Mouse (Mus musculus) megakaryocyte, adult 5-6 weeks (primary cell): ENCODE data around the gene Nat9. TPM values are rescaled to one million over a fixed set of nuclear protein-coding genes. Genes with fewer than 3 reads are reported as not detected.

Experiments
- ATAC-seq: 2 replicates; pipeline ENCODE4 v1.8.0; 2016; ENCODE audit warnings: mild to moderate bottlenecking, inconsistent platforms; ENCODE audit not compliant: poor library complexity, severe bottlenecking
- total RNA-seq, 2 experiments: library from RNA; stranded (forward) in 1 of 2; stranded (reverse) in 1 of 2; fragments of 153-499, 151-499 nt in 1 of 2; fragments of 221-1000, 200-1000 nt in 1 of 2; gene quantifications; 2 replicates each; pipeline versions ENCODE4 v1.2.3 to v1.2.4; 2015 to 2017

Nat9 gene
- total RNA-seq, 2 experiments from 2014 or later, result 17.7 to 36.1 TPM

GRCm38 (mm10) chr11:115217439-115218410 lies 30.1 kb upstream of the Nat9 start:
- ATAC-seq, result no peak

GRCm38 (mm10) chr11:115215123-115215522 lies 27.5 kb upstream of the Nat9 start:
- ATAC-seq, result no peak

- no peak for ATAC-seq
Measured at GRCm38 (mm10) chr11:115212116-115212515, 24.5 kb upstream of the Nat9 start.

GRCm38 (mm10) chr11:115209958-115210357 lies 22.3 kb upstream of the Nat9 start:
- ATAC-seq, result no peak

GRCm38 (mm10) chr11:115208776-115209732 lies 21.4 kb upstream of the Nat9 start:
- ATAC-seq, result peak; percentile 96

- ATAC-seq, result no peak
Measured at GRCm38 (mm10) chr11:115208126-115208525, 20.5 kb upstream of the Nat9 start.

- ATAC-seq, result no peak
Measured at GRCm38 (mm10) chr11:115202756-115203155, 15.1 kb upstream of the Nat9 start.

- ATAC-seq, result peak; percentile 88
Measured at GRCm38 (mm10) chr11:115202316-115202715, 14.7 kb upstream of the Nat9 start.

- ATAC-seq, result no peak
Measured at GRCm38 (mm10) chr11:115200520-115200919, 12.9 kb upstream of the Nat9 start.

- ATAC-seq, result peak; percentile 81
Measured at GRCm38 (mm10) chr11:115198932-115199384, 11.3 kb upstream of the Nat9 start.

GRCm38 (mm10) chr11:115197558-115197957 lies 9.9 kb upstream of the Nat9 start:
- no peak for ATAC-seq

GRCm38 (mm10) chr11:115195933-115196332 lies 8.3 kb upstream of the Nat9 start:
- no peak for ATAC-seq

GRCm38 (mm10) chr11:115194693-115195092 lies 7.0 kb upstream of the Nat9 start:
- ATAC-seq, result no peak

GRCm38 (mm10) chr11:115192180-115192579 lies 4.5 kb upstream of the Nat9 start:
- peak; percentile 14 for ATAC-seq

- peak; percentile 51 for ATAC-seq
Measured at GRCm38 (mm10) chr11:115189304-115189703, 1.6 kb upstream of the Nat9 start.

- peak; percentile 53 for ATAC-seq
Measured at GRCm38 (mm10) chr11:115188539-115189231, 1.0 kb upstream of the Nat9 start.

GRCm38 (mm10) chr11:115187224-115187639 lies 427 bp downstream of the Nat9 start, which contains the start of gene Tmem104:
Gene Tmem104, plus strand, starts transcription at chr11:115187487.
- ATAC-seq, result peak; percentile 71

- ATAC-seq, result no peak
Measured at GRCm38 (mm10) chr11:115184973-115185372, 2.7 kb downstream of the Nat9 start.

GRCm38 (mm10) chr11:115181913-115182638 lies 5.6 kb downstream of the Nat9 start:
- ATAC-seq, result peak; percentile 68

- no peak for ATAC-seq
Measured at GRCm38 (mm10) chr11:115179881-115180280, 7.8 kb downstream of the Nat9 start.
